In genomic region chr14:18238131-18238749, GRCm38 (mm10) we compare ENCODE assay signal across 8 mouse cellular contexts. TPM values are rescaled to one million over a fixed set of nuclear protein-coding genes. Genes with fewer than 3 reads are reported as not detected.
A peak's percentile ranks its signal among the peaks of the same experiment; 100 is the strongest.
DNase-seq lines count a peak whose midpoint lies in the region; ATAC-seq and TF ChIP-seq lines count a peak whose summit lies in the region.

No protein-coding gene starts in this region.

- H3K27ac ChIP-seq in heart, embryonic 13.5 days (replicated peaks) = peak overlapping the region; percentile 94
- H3K27ac ChIP-seq in liver, embryonic 12.5 days = peak overlapping the region; percentile 72
- peak overlapping the region; percentile 86 for H3K27ac ChIP-seq in stomach, embryonic 15.5 days

- no peaks in the 10 kb centered on the region for H3K27me3 ChIP-seq in C2C12 (ENCODE audit: control insufficient read depth, insufficient read depth, insufficient read length)
- no peaks in the 10 kb centered on the region for H3K27me3 ChIP-seq in erythroblast, embryonic 14.5 days (ENCODE audit: control insufficient read depth)
- H3K27me3 ChIP-seq in heart, embryonic 13.5 days (replicated peaks) = no peaks in the 10 kb centered on the region
- no peaks in the 10 kb centered on the region for H3K27me3 ChIP-seq in liver, embryonic 12.5 days (replicated peaks)
- H3K27me3 ChIP-seq in stomach, embryonic 15.5 days (replicated peaks) = no peaks in the 10 kb centered on the region

- H3K9me3 ChIP-seq in erythroblast, embryonic 14.5 days (ENCODE audit: control insufficient read depth, low read length) = no peaks in the 10 kb centered on the region
- no peaks in the 10 kb centered on the region for H3K9me3 ChIP-seq in heart, embryonic 13.5 days
- H3K9me3 ChIP-seq in liver, embryonic 12.5 days (replicated peaks) = no peaks in the 10 kb centered on the region
- H3K9me3 ChIP-seq in stomach, embryonic 15.5 days = no peaks in the 10 kb centered on the region

- peak overlapping the region; percentile 78 for H3K4me2 ChIP-seq in heart, embryonic 13.5 days
- peak overlapping the region; percentile 99 for H3K4me2 ChIP-seq in liver, embryonic 12.5 days
- peak overlapping the region; percentile 77 for H3K4me2 ChIP-seq in stomach, embryonic 15.5 days

- peak overlapping the region; percentile 84 for H3K4me3 ChIP-seq in C2C12 (ENCODE audit: insufficient read depth, poor library complexity, severe bottlenecking)
- H3K4me3 ChIP-seq in erythroblast, embryonic 14.5 days (replicated peaks) = peak overlapping the region; percentile 76
- H3K4me3 ChIP-seq in heart, embryonic 13.5 days = peak overlapping the region; percentile 92
- peak overlapping the region; percentile 75 for H3K4me3 ChIP-seq in liver, embryonic 12.5 days
- H3K4me3 ChIP-seq in stomach, embryonic 15.5 days (replicated peaks) = peak overlapping the region; percentile 72

- H3K79me2 ChIP-seq in C2C12 (ENCODE audit: control insufficient read depth, insufficient read depth) = peaks cover 49% of the 10 kb centered on the region

- TF ChIP-seq POLR2A in brain, embryonic 14.5 days (IDR thresholded peaks at IDR 0.05; ENCODE audit: borderline replicate concordance, extremely low read depth, insufficient read depth, insufficient read length, poor library complexity, severe bottlenecking) = peak; percentile 67; the same call in 1 of the 2 replicates

- peaks cover 39% of the 10 kb centered on the region for H3K79me3 ChIP-seq in C2C12 (ENCODE audit: low read depth)

- peak; percentile 87 for ATAC-seq in heart, embryonic 13.5 days (ENCODE audit: extremely low read depth, insufficient number of reproducible peaks, low FRiP score, low TSS enrichment)
- ATAC-seq in liver, embryonic 12.5 days = peak; percentile 88
- peak; percentile 86 for ATAC-seq in stomach, embryonic 15.5 days (ENCODE audit: insufficient read depth, low FRiP score, low read depth)

- H3K4me1 ChIP-seq in erythroblast, embryonic 14.5 days (ENCODE audit: control insufficient read depth) = peaks cover 21% of the 10 kb centered on the region
- peaks cover 38% of the 10 kb centered on the region for H3K4me1 ChIP-seq in heart, embryonic 13.5 days
- H3K4me1 ChIP-seq in liver, embryonic 12.5 days = peaks cover 33% of the 10 kb centered on the region
- 0 out of 2 replicates have a peak, but pooled peaks cover 6% of the 10 kb centered on the region for H3K4me1 ChIP-seq in stomach, embryonic 15.5 days

- peak overlapping the region; percentile 88 for H3K9ac ChIP-seq in heart, embryonic 13.5 days
- H3K9ac ChIP-seq in liver, embryonic 12.5 days = peak overlapping the region; percentile 72
- H3K9ac ChIP-seq in stomach, embryonic 15.5 days = peak overlapping the region; percentile 60; the same call in 1 of the 2 replicates

- DNase-seq in brain, embryonic 14.5 days (ENCODE audit: low read depth) = peak; percentile 98
- peak; percentile 99 for DNase-seq in kidney, postnatal 10 days
- peak; percentile 97 to 98 for DNase-seq in natural killer cell, adult 2 months (ENCODE audit: low spot score in 2 of 2)

- H3K36me3 ChIP-seq in C2C12 (ENCODE audit: control insufficient read depth, insufficient read depth) = no peaks in the 10 kb centered on the region
- no peaks in the 10 kb centered on the region for H3K36me3 ChIP-seq in erythroblast, embryonic 14.5 days (ENCODE audit: control insufficient read depth)
- H3K36me3 ChIP-seq in heart, embryonic 13.5 days = no peaks in the 10 kb centered on the region
- no peaks in the 10 kb centered on the region for H3K36me3 ChIP-seq in liver, embryonic 12.5 days
- H3K36me3 ChIP-seq in stomach, embryonic 15.5 days = no peaks in the 10 kb centered on the region

- H3ac ChIP-seq in C2C12 (ENCODE audit: control insufficient read depth, insufficient read length, low read depth) = peak overlapping the region; percentile 85

- TF ChIP-seq CTCF in C2C12 (IDR thresholded peaks at IDR 0.05; ENCODE audit: control insufficient read depth, insufficient read depth, insufficient read length) = no peak
- no peak for TF ChIP-seq CTCF in brain, embryonic 14.5 days (IDR thresholded peaks at IDR 0.05; ENCODE audit: borderline replicate concordance, extremely low read depth, insufficient read depth, insufficient read length)

- WGBS in heart, embryonic 13.5 days = under 1% methylated on average over 70 of the region's 71 CpGs
- under 1% methylated on average over 71 of the region's 71 CpGs for WGBS in liver, embryonic 12.5 days (ENCODE audit: insufficient replicate concordance)
- under 1% methylated on average over 71 of the region's 71 CpGs for WGBS in stomach, embryonic 15.5 days

TF ChIP-seq in C2C12, 6 proteins besides CTCF, POLR2A, EP300 and RAD21:
- TF ChIP-seq MYOG (IDR thresholded peaks at IDR 0.05; ENCODE audit: control insufficient read depth, extremely low read depth, insufficient read length) = no peak
- TF ChIP-seq FOSL1 (IDR thresholded peaks at IDR 0.05; ENCODE audit: insufficient read depth, low read length, poor library complexity, severe bottlenecking) = no peak
- peak; percentile 27 for TF ChIP-seq MAX (IDR thresholded peaks at IDR 0.05)
TF ChIP-seq in C2C12: peak in this region for 1.

RNA-seq across cellular contexts. Expression of gene Nr1d2, which starts 0.7 kb away (rescaled TPM):
- polyA plus RNA-seq in C2C12 (2012; fragmentation: generic; extraction: Trizol) = 5.6 TPM
- polyA plus RNA-seq in brain, embryonic 14.5 days (2012; rRNA removed) = 3.3 and 5.0 TPM in 2 replicates
- polyA plus RNA-seq in erythroblast, embryonic 14.5 days (2012) = not detected in 2 replicates
- 10.0 and 10.9 TPM in 2 replicates for polyA plus RNA-seq in heart, embryonic 13.5 days (2015; fragmentation: Nextera tagmentation; extraction: Ambion mirVana)
- 2.2 TPM in 2 replicates for polyA plus RNA-seq in liver, embryonic 12.5 days (2016; fragmentation: Nextera tagmentation; extraction: Ambion mirVana)
- polyA plus RNA-seq in stomach, embryonic 15.5 days (2015; fragmentation: Nextera tagmentation; extraction: Ambion mirVana) = 6.7 and 8.2 TPM in 2 replicates

RNA-seq across cellular contexts. Expression of gene Nkiras1, which starts 32.7 kb away (rescaled TPM):
- 5.0 TPM for polyA plus RNA-seq in C2C12 (2012; fragmentation: generic; extraction: Trizol)
- polyA plus RNA-seq in brain, embryonic 14.5 days (2012; rRNA removed) = 26.1 and 28.8 TPM in 2 replicates
- 0.07 and 0.10 TPM in 2 replicates for polyA plus RNA-seq in erythroblast, embryonic 14.5 days (2012)
- polyA plus RNA-seq in heart, embryonic 13.5 days (2015; fragmentation: Nextera tagmentation; extraction: Ambion mirVana) = 17.1 and 20.5 TPM in 2 replicates
- 10.6 and 12.1 TPM in 2 replicates for polyA plus RNA-seq in liver, embryonic 12.5 days (2016; fragmentation: Nextera tagmentation; extraction: Ambion mirVana)
- polyA plus RNA-seq in stomach, embryonic 15.5 days (2015; fragmentation: Nextera tagmentation; extraction: Ambion mirVana) = 17.2 and 17.7 TPM in 2 replicates

RNA-seq across cellular contexts. Expression of gene Rpl15, which starts 33.0 kb away (rescaled TPM):
- polyA plus RNA-seq in C2C12 (2012; fragmentation: generic; extraction: Trizol) = 2,333 TPM
- polyA plus RNA-seq in brain, embryonic 14.5 days (2012; rRNA removed) = 787 and 1,082 TPM in 2 replicates
- polyA plus RNA-seq in erythroblast, embryonic 14.5 days (2012) = 18.6 and 34.1 TPM in 2 replicates
- 267 and 295 TPM in 2 replicates for polyA plus RNA-seq in heart, embryonic 13.5 days (2015; fragmentation: Nextera tagmentation; extraction: Ambion mirVana)
- 393 and 396 TPM in 2 replicates for polyA plus RNA-seq in liver, embryonic 12.5 days (2016; fragmentation: Nextera tagmentation; extraction: Ambion mirVana)
- 343 and 434 TPM in 2 replicates for polyA plus RNA-seq in stomach, embryonic 15.5 days (2015; fragmentation: Nextera tagmentation; extraction: Ambion mirVana)

Comparison
In these comparisons a context has a peak if more than half of its experiments do, and no peak if none do; other contexts are left out.
1. Peak in every context shown above with its lines: DNase-seq, ATAC-seq, H3K4me3 ChIP-seq and H3K27ac ChIP-seq.